Mouse (Mus musculus): Measurements from ENCODE around the gene Sarnp. TPM values are rescaled to one million over a fixed set of nuclear protein-coding genes. Genes with fewer than 3 reads are reported as not detected.

Gene Sarnp
- polyA plus RNA-seq, 1 experiment = 13.7 TPM

- TF ChIP-seq CTCF (conservative IDR thresholded peaks at IDR 0.05; ENCODE audit: insufficient read depth, insufficient read length, low read depth, low read length) = no peak
- TF ChIP-seq POLR2A (IDR thresholded peaks at IDR 0.05; ENCODE audit: low read depth, low read length) = no peak
- Histone ChIP-seq H3K4me3 (ENCODE audit: insufficient read depth, low read depth, low read length) (no peak overlapping the region), H3K36me3 (ENCODE audit: control insufficient read depth, insufficient read depth, low read length) (no peaks in the 10 kb centered on the region), H3K4me1 (ENCODE audit: control insufficient read depth, insufficient read depth, low read length) (peaks cover 25% of the 10 kb centered on the region; the same call in 1 of the 2 replicates), H3K27ac (ENCODE audit: insufficient read depth, low read depth, low read length) (no peak overlapping the region), H3K27me3 (replicated peaks; ENCODE audit: control insufficient read depth, insufficient read depth, low read length) (no peaks in the 10 kb centered on the region)
- DNase-seq = no peak
- WGBS = 64% methylated on average over 1 of the region's 1 CpGs
Observed at GRCm38 (mm10) chr10:128896807-128897206, 79.7 kb downstream of the Sarnp start.

GRCm38 (mm10) chr10:128897501-128897900 is 80.4 kb downstream of the Sarnp start:
- no peak for DNase-seq
- Histone ChIP-seq H3K4me3 (ENCODE audit: insufficient read depth, low read depth, low read length) (no peak overlapping the region), H3K36me3 (ENCODE audit: control insufficient read depth, insufficient read depth, low read length) (no peaks in the 10 kb centered on the region), H3K4me1 (ENCODE audit: control insufficient read depth, insufficient read depth, low read length) (peaks cover 25% of the 10 kb centered on the region; the same call in 1 of the 2 replicates), H3K27me3 (replicated peaks; ENCODE audit: control insufficient read depth, insufficient read depth, low read length) (no peaks in the 10 kb centered on the region), H3K27ac (ENCODE audit: insufficient read depth, low read depth, low read length) (no peak overlapping the region)
- TF ChIP-seq CTCF (conservative IDR thresholded peaks at IDR 0.05; ENCODE audit: insufficient read depth, insufficient read length, low read depth, low read length) (no peak), POLR2A (IDR thresholded peaks at IDR 0.05; ENCODE audit: low read depth, low read length) (no peak)
- 23% methylated on average over 1 of the region's 1 CpGs for WGBS

- 50% methylated on average over 6 of the region's 6 CpGs for WGBS
- TF ChIP-seq CTCF (conservative IDR thresholded peaks at IDR 0.05; ENCODE audit: insufficient read depth, insufficient read length, low read depth, low read length) = no peak
- no peak for TF ChIP-seq POLR2A (IDR thresholded peaks at IDR 0.05; ENCODE audit: low read depth, low read length)
- DNase-seq = peak; percentile 92
- H3K4me3 ChIP-seq (ENCODE audit: insufficient read depth, low read depth, low read length) = no peak overlapping the region
- peaks cover 25% of the 10 kb centered on the region; the same call in 1 of the 2 replicates for H3K4me1 ChIP-seq (ENCODE audit: control insufficient read depth, insufficient read depth, low read length)
- peak overlapping the region; percentile 92 for H3K27ac ChIP-seq (ENCODE audit: insufficient read depth, low read depth, low read length)
- no peaks in the 10 kb centered on the region for H3K27me3 ChIP-seq (replicated peaks; ENCODE audit: control insufficient read depth, insufficient read depth, low read length)
- H3K36me3 ChIP-seq (ENCODE audit: control insufficient read depth, insufficient read depth, low read length) = no peaks in the 10 kb centered on the region
Observed at GRCm38 (mm10) chr10:128899759-128900490, 82.8 kb downstream of the Sarnp start.

GRCm38 (mm10) chr10:128900698-128901097 is 83.6 kb downstream of the Sarnp start, which contains the start of gene Cd63:
Gene Cd63 (plus strand): TSS chr10:128900989.
- Histone ChIP-seq H3K27ac (ENCODE audit: insufficient read depth, low read depth, low read length) (peak within 1 kb of the TSS; percentile 92), H3K4me3 (ENCODE audit: insufficient read depth, low read depth, low read length) (no peak within 1 kb of the TSS), H3K4me1 (ENCODE audit: control insufficient read depth, insufficient read depth, low read length) (peaks cover 18% of the 10 kb centered on the region; the same call in 1 of the 2 replicates), H3K27me3 (replicated peaks; ENCODE audit: control insufficient read depth, insufficient read depth, low read length) (no peaks in the 10 kb centered on the region), H3K36me3 (ENCODE audit: control insufficient read depth, insufficient read depth, low read length) (no peaks in the 10 kb centered on the region)
- DNase-seq = no peak
- TF ChIP-seq CTCF (conservative IDR thresholded peaks at IDR 0.05; ENCODE audit: insufficient read depth, insufficient read length, low read depth, low read length) = no peak
- TF ChIP-seq POLR2A (IDR thresholded peaks at IDR 0.05; ENCODE audit: low read depth, low read length) = no peak
- WGBS = 74% methylated on average over 3 of the region's 3 CpGs

GRCm38 (mm10) chr10:128901409-128901808 is 84.3 kb downstream of the Sarnp start:
- WGBS = 64% methylated on average over 1 of the region's 1 CpGs

GRCm38 (mm10) chr10:128902409-128902988 is 85.4 kb downstream of the Sarnp start:
- WGBS = 65% methylated on average over 3 of the region's 3 CpGs
- Histone ChIP-seq H3K36me3 (ENCODE audit: control insufficient read depth, insufficient read depth, low read length) (no peaks in the 10 kb centered on the region), H3K4me3 (ENCODE audit: insufficient read depth, low read depth, low read length) (no peak overlapping the region), H3K4me1 (ENCODE audit: control insufficient read depth, insufficient read depth, low read length) (peaks cover 15% of the 10 kb centered on the region; the same call in 1 of the 2 replicates), H3K27ac (ENCODE audit: insufficient read depth, low read depth, low read length) (no peak overlapping the region; the same call in 1 of the 2 replicates), H3K27me3 (replicated peaks; ENCODE audit: control insufficient read depth, insufficient read depth, low read length) (no peaks in the 10 kb centered on the region)
- TF ChIP-seq POLR2A (IDR thresholded peaks at IDR 0.05; ENCODE audit: low read depth, low read length) (no peak), CTCF (conservative IDR thresholded peaks at IDR 0.05; ENCODE audit: insufficient read depth, insufficient read length, low read depth, low read length) (no peak)
- peak; percentile 59 for DNase-seq

More at GRCm38 (mm10) chr10:128901409-128901808, 84.3 kb downstream of the Sarnp start:
- TF ChIP-seq CTCF (conservative IDR thresholded peaks at IDR 0.05; ENCODE audit: insufficient read depth, insufficient read length, low read depth, low read length) (no peak), POLR2A (IDR thresholded peaks at IDR 0.05; ENCODE audit: low read depth, low read length) (no peak)
- Histone ChIP-seq H3K4me3 (ENCODE audit: insufficient read depth, low read depth, low read length) (no peak overlapping the region), H3K27ac (ENCODE audit: insufficient read depth, low read depth, low read length) (no peak overlapping the region), H3K36me3 (ENCODE audit: control insufficient read depth, insufficient read depth, low read length) (no peaks in the 10 kb centered on the region), H3K4me1 (ENCODE audit: control insufficient read depth, insufficient read depth, low read length) (peaks cover 15% of the 10 kb centered on the region; the same call in 1 of the 2 replicates), H3K27me3 (replicated peaks; ENCODE audit: control insufficient read depth, insufficient read depth, low read length) (no peaks in the 10 kb centered on the region)
- DNase-seq = no peak

- no peaks in the 10 kb centered on the region for H3K36me3 ChIP-seq (ENCODE audit: control insufficient read depth, insufficient read depth, low read length)
- peak overlapping the region; percentile 25; the same call in 1 of the 2 replicates for H3K27ac ChIP-seq (ENCODE audit: insufficient read depth, low read depth, low read length)
- TF ChIP-seq POLR2A (IDR thresholded peaks at IDR 0.05; ENCODE audit: low read depth, low read length) (no peak), CTCF (conservative IDR thresholded peaks at IDR 0.05; ENCODE audit: insufficient read depth, insufficient read length, low read depth, low read length) (no peak)
- H3K4me1 ChIP-seq (ENCODE audit: control insufficient read depth, insufficient read depth, low read length) = peaks cover 11% of the 10 kb centered on the region; the same call in 1 of the 2 replicates
- peak; percentile 81 for DNase-seq
- no peaks in the 10 kb centered on the region for H3K27me3 ChIP-seq (replicated peaks; ENCODE audit: control insufficient read depth, insufficient read depth, low read length)
- WGBS = 57% methylated on average over 5 of the region's 5 CpGs
- H3K4me3 ChIP-seq (ENCODE audit: insufficient read depth, low read depth, low read length) = no peak overlapping the region
Observed at GRCm38 (mm10) chr10:128904812-128905211, 87.7 kb downstream of the Sarnp start.

Measured in kidney, adult 2 months (tissue).